Mouse (Mus musculus): Measurements from ENCODE around the gene Cdkal1.

- TF ChIP-seq POLR2A (IDR thresholded peaks at IDR 0.05; ENCODE audit: insufficient read depth, low read depth, low read length), result no peak
- no peak for TF ChIP-seq EP300 (IDR thresholded peaks at IDR 0.05; ENCODE audit: insufficient read depth, low read depth, low read length)
These were observed 439.5 kb downstream of the Cdkal1 start for GRCm38 (mm10) chr13:29415967-29416366.
